Mouse (Mus musculus): Measurements from ENCODE around the gene Abcd1.

Gene Abcd1

DNA sequence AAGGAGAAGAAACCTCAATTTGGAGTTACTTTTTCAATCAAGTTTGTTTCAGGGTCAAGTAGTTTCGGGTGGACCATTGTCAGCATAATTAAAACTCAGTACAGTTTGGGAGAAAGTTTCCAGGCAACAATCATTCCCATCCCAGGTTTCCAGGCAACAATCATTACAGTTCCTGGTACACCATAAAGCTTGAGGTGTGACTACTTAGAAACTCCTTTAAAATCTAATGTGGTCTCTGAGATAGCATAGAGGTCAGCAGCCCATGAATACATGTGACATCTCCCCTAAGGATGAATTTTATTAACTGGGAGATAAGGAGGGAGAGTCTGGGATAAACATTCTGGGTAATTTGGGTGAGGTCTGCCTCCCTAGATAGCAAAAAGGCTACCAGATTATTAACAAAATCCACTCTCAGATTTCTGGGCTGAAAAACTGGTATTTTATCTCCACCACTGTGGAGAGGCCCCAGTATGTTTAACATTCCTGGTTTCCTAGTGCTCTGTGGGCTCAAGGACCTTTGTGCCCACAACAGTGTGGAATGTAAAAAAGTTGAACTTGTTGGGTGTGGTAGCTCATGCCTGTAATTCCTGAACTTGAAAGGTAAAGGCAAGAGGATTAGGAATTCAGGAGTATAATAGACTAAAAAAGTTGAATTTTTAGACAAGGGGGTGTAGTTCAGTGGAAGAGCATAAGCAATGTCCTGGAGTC lies 28.5 kb downstream of the Abcd1 start:
- no peak for DNase-seq

GRCm38 (mm10) chrX:73748977-73749376 lies 32.6 kb downstream of the Abcd1 start:
- no peak for DNase-seq

DNA sequence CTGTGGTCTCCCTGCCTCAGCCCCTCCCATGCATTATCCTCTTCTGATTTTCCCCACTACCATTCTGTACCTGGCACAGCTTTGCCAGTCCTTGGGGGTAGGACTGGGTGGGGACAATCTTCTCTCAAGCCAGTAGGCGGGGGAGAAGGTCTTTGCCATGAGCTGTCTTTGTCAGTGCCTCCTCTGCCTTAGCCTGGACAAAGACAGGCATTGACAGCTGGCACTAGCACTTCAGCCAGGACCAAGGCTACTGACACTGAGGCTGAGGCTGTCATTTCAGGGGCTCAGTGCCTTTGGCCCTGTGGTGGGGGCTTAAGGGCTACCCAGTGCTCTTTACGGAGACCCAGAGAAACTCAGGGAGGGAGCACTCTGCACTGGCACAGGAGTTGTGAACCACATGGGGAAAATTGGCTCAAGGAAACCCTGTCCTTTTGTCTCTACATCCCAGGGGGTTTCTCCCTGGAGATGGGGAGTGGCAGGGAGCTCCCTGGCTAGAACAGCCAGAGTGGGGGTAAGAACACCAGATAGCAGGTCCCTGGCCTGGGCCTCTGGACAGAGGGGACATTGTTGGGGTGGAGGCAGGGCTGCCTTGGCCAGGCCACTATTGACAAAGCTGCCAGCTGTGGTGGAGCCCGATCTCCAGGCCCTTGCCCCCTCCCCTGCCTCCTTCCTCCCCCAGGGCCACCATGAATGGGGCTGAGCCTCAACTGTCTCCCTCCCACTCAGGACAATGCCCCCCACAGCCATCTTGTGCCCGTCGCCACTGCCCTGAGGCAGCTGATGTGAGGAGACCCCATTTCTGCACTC lies 40.1 kb downstream of the Abcd1 start, which contains the start of gene Plxnb3:
Gene Plxnb3, plus strand, starts transcription at position 757 of the 807 bp plus-strand sequence.
- no peak for DNase-seq

- DNase-seq: peak; percentile 60 to 72
Measured at GRCm38 (mm10) chrX:73758611-73759290, 42.4 kb downstream of the Abcd1 start.

DNA sequence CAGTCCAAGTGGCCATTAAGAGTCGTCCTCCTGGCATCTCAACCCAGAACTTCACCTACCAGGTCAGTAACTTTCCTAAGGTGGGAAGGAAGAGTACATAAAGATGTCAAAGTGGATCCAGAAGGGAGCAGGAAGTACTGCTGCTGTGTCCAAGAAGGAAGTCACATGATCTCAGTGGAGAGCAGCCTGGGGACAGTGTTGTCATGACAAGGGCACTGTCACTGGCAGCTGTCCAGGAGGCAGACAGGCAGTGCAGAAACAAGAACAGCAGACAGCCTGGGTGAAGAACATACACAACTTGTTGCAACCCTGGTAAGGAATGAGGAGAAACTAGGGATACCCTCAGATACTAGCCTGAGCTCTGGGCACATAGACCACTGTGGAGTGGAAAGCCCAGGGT lies 48.9 kb downstream of the Abcd1 start:
- peak in 1 of 2 experiments; percentile 56 for DNase-seq

DNA sequence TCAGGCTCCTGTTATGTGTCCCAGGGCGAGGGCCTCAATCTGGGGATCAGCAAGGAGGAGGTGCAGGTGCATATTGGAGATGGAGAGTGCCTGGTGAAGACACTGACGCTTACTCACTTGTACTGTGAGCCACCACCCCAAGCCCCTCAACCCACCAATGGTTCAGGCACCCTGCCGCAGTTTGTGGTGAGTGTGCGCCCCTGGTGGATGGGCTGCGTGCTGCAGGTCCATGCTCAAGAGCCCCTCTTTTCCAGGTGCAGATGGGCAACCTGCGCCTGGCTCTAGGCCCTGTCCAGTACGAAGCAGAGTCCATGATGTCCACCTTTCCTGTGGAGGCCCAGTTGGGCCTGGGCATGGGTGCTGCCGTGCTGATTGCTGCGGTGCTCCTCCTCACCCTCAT lies 50.9 kb downstream of the Abcd1 start:
- DNase-seq: peak in 1 of 2 experiments; percentile 37

- no peak for DNase-seq
Measured at GRCm38 (mm10) chrX:73774168-73774760, 57.9 kb downstream of the Abcd1 start, which contains the start of gene Srpk3. Srpk3 (plus strand) TSS chrX:73774405.

GRCm38 (mm10) chrX:73774802-73775483 lies 58.5 kb downstream of the Abcd1 start:
- no peak for DNase-seq

DNA sequence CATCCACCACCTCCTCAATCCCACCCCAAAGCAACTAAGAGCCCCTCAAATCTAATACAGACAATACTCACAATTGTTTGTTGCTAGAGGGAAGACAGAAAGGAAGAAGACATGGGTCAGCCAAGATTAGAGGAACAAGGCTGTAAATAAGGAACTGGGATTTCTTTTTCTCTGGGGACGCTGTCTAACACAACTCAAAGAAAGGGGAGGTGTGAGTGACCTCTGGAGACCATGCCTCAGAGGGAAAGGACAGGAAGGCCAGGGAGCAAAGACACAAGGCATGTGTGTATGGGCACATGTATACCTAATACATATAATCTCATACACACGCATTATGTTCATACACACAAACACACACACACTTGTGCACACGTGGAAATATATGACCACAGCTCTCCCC lies 65.8 kb downstream of the Abcd1 start:
- no peak for DNase-seq

DNA sequence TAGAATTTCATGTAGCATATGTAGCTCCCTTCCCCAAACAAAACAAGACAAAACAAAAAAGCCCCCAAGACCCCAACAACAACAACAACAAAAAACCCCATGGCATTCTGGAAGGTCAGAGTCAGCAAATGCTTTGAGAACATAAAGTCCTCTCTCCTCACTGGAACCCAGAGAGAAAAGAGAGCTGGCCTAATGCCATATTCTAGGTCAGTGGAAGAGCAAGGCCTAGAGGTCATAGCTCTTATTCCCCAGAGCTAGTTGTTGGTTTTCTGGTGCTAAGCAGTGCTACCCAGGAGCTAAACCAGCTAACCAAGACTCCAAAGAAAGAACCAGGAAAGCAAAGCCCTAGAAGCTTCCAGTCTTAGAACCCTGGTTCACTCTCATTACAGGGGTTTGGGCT lies 69.3 kb downstream of the Abcd1 start:
- DNase-seq: no peak

DNA sequence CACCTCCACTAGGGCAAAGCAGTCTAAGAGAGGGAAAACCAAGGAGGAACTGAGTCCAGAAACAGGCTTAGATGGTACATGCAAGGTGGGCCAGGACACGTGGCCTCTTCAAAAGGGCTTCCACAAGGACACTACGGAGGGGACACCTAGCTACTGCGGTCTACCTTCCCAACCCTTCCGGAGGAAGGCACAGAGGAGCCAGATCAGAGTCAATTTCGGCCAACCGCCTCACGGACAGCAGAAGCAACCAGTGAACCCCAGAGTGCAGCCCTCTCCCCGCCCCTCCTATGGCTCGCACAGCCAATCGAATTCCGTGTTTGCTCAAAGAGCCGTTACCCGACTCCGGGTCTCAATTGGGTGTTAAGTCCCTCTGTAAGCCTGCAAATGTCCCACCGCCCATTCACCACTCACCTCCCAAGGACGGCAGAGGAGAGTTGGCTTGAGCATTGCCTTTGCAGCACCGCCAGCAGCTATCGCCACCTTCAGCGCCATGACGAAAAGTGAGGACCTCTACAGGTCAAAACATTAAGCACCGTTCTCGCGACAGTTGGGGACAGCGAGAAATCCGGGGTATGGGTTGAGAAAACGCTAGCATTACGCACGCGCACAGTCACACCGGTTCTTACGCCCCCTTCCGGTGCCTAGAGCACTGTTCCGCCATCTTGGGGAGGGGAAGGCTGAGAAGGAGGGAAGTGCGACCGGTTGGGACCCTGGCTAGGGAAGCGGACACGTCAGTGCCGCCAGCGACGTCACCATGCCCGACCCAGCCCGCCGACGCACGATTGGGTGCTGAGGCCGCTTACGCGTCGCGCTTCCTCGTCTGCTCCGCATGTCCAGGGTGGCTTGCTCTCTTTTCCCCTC lies 70.2 kb downstream of the Abcd1 start, which contains the start of the genes Idh3g and Ssr4:
Gene Idh3g, minus strand, starts transcription at position 534 of the 861 bp plus-strand sequence.
Gene Ssr4, plus strand, starts transcription at position 665 of the 861 bp plus-strand sequence.
- peak; percentile 90 to 93 for DNase-seq

GRCm38 (mm10) chrX:73787225-73787558 lies 70.8 kb downstream of the Abcd1 start:
- no peak for DNase-seq
